Mouse (Mus musculus): Measurements from ENCODE around the gene Nfyc.

GRCm38 (mm10) chr4:120741303-120741702, 90.1 kb downstream of the Nfyc start:
- no peak for TF ChIP-seq CTCF (conservative IDR thresholded peaks at IDR 0.05; ENCODE audit: low read length)
- TF ChIP-seq POU5F1 (IDR thresholded peaks at IDR 0.05; ENCODE audit: borderline replicate concordance, low read length), result no peak

All from E14TG2a.4 (cell line).